Mouse (Mus musculus): ENCODE measurements at regions not wholly inside any gene's neighbourhood (a gene's known extent, or its start where the extent isn't known, plus 50 kb on each side); places are given as distances from the start of the nearest gene placed in this dataset.

- no peak overlapping the region for H3K4me2 ChIP-seq (ENCODE audit: low read length)
- 17% methylated on average over 10 of the region's 10 CpGs for WGBS
- H3K27ac ChIP-seq (replicated peaks in 1 of 2; ENCODE audit: control insufficient read depth in 1 of 2, insufficient read depth in 1 of 2, low read depth in 2 of 2, low read length in 2 of 2) = no peak overlapping the region
- no peaks in the 10 kb centered on the region for H3K36me3 ChIP-seq (ENCODE audit: control insufficient read depth, insufficient read depth, low read length)
- no peak overlapping the region for H3K9ac ChIP-seq (ENCODE audit: low read length)
- H3K27me3 ChIP-seq (ENCODE audit: control insufficient read depth, insufficient read depth, low read length) = peaks cover 31% of the 10 kb centered on the region
- H3K4me1 ChIP-seq (ENCODE audit: control insufficient read depth in 2 of 2, insufficient read depth in 2 of 2, low read length in 2 of 2) = peaks cover 5 to 9% of the 10 kb centered on the region in 2 experiments; a peak in 3 of 4 replicates
- H3K9me3 ChIP-seq (ENCODE audit: control insufficient read depth, low read length) = no peaks in the 10 kb centered on the region
- peak; percentile 45; the same call in 1 of the 2 replicates for ATAC-seq (ENCODE audit: insufficient number of reproducible peaks, insufficient read depth, low FRiP score, low read depth)
- no peak overlapping the region for H3K4me3 ChIP-seq (ENCODE audit: control insufficient read depth in 1 of 2, insufficient read depth in 1 of 2, low read depth in 1 of 2, low read length in 2 of 2)
Measured at GRCm38 (mm10) chr6:84385696-84386095, 208.0 kb downstream of the Cyp26b1 start.

GRCm38 (mm10) chr6:84383718-84384117 is 210.0 kb downstream of the Cyp26b1 start:
- H3K27me3 ChIP-seq (ENCODE audit: control insufficient read depth, insufficient read depth, low read length) = peaks cover 23% of the 10 kb centered on the region
- no peak overlapping the region for H3K9ac ChIP-seq (ENCODE audit: low read length)
- 80% methylated on average over 3 of the region's 3 CpGs for WGBS
- ATAC-seq (ENCODE audit: insufficient number of reproducible peaks, insufficient read depth, low FRiP score, low read depth) = no peak
- H3K4me3 ChIP-seq (ENCODE audit: control insufficient read depth in 1 of 2, insufficient read depth in 1 of 2, low read depth in 1 of 2, low read length in 2 of 2) = no peak overlapping the region
- H3K27ac ChIP-seq (replicated peaks in 1 of 2; ENCODE audit: control insufficient read depth in 1 of 2, insufficient read depth in 1 of 2, low read depth in 2 of 2, low read length in 2 of 2) = no peak overlapping the region
- H3K36me3 ChIP-seq (ENCODE audit: control insufficient read depth, insufficient read depth, low read length) = no peaks in the 10 kb centered on the region
- H3K4me2 ChIP-seq (ENCODE audit: low read length) = no peak overlapping the region
- peaks cover 7 to 9% of the 10 kb centered on the region in 2 experiments; a peak in 3 of 4 replicates for H3K4me1 ChIP-seq (ENCODE audit: control insufficient read depth in 2 of 2, insufficient read depth in 2 of 2, low read length in 2 of 2)
- H3K9me3 ChIP-seq (ENCODE audit: control insufficient read depth, low read length) = no peaks in the 10 kb centered on the region

GRCm38 (mm10) chr6:84383141-84383540 is 210.6 kb downstream of the Cyp26b1 start:
- no peak for ATAC-seq (ENCODE audit: insufficient number of reproducible peaks, insufficient read depth, low FRiP score, low read depth)
- Histone ChIP-seq H3K9me3 (ENCODE audit: control insufficient read depth, low read length) (no peaks in the 10 kb centered on the region), H3K4me1 (ENCODE audit: control insufficient read depth in 2 of 2, insufficient read depth in 2 of 2, low read length in 2 of 2) (peaks cover 8 to 13% of the 10 kb centered on the region in 2 experiments; a peak in 3 of 4 replicates), H3K27ac (replicated peaks in 1 of 2; ENCODE audit: control insufficient read depth in 1 of 2, insufficient read depth in 1 of 2, low read depth in 2 of 2, low read length in 2 of 2) (no peak overlapping the region), H3K36me3 (ENCODE audit: control insufficient read depth, insufficient read depth, low read length) (no peaks in the 10 kb centered on the region), H3K4me2 (ENCODE audit: low read length) (no peak overlapping the region), H3K27me3 (ENCODE audit: control insufficient read depth, insufficient read depth, low read length) (peaks cover 23% of the 10 kb centered on the region), H3K4me3 (ENCODE audit: control insufficient read depth in 1 of 2, insufficient read depth in 1 of 2, low read depth in 1 of 2, low read length in 2 of 2) (no peak overlapping the region), H3K9ac (ENCODE audit: low read length) (no peak overlapping the region)
- WGBS = 88% methylated on average over 3 of the region's 3 CpGs

GRCm38 (mm10) chr6:84381571-84381970 is 212.1 kb downstream of the Cyp26b1 start:
- ATAC-seq (ENCODE audit: insufficient number of reproducible peaks, insufficient read depth, low FRiP score, low read depth) = no peak
- H3K4me1 ChIP-seq (ENCODE audit: control insufficient read depth in 2 of 2, insufficient read depth in 2 of 2, low read length in 2 of 2) = peaks cover 8 to 13% of the 10 kb centered on the region in 2 experiments; a peak in 3 of 4 replicates
- H3K4me3 ChIP-seq (ENCODE audit: control insufficient read depth in 1 of 2, insufficient read depth in 1 of 2, low read depth in 1 of 2, low read length in 2 of 2) = no peak overlapping the region
- H3K27ac ChIP-seq (replicated peaks in 1 of 2; ENCODE audit: control insufficient read depth in 1 of 2, insufficient read depth in 1 of 2, low read depth in 2 of 2, low read length in 2 of 2) = no peak overlapping the region
- no peaks in the 10 kb centered on the region for H3K36me3 ChIP-seq (ENCODE audit: control insufficient read depth, insufficient read depth, low read length)
- 88% methylated on average over 10 of the region's 10 CpGs for WGBS
- H3K27me3 ChIP-seq (ENCODE audit: control insufficient read depth, insufficient read depth, low read length) = peaks cover 30% of the 10 kb centered on the region
- no peaks in the 10 kb centered on the region for H3K9me3 ChIP-seq (ENCODE audit: control insufficient read depth, low read length)
- no peak overlapping the region for H3K9ac ChIP-seq (ENCODE audit: low read length)
- no peak overlapping the region for H3K4me2 ChIP-seq (ENCODE audit: low read length)

GRCm38 (mm10) chr6:84376666-84377065 is 217.0 kb downstream of the Cyp26b1 start:
- H3K4me3 ChIP-seq (ENCODE audit: control insufficient read depth in 1 of 2, insufficient read depth in 1 of 2, low read depth in 1 of 2, low read length in 2 of 2) = no peak overlapping the region
- WGBS = 72% methylated on average over 11 of the region's 11 CpGs
- H3K9me3 ChIP-seq (ENCODE audit: control insufficient read depth, low read length) = no peaks in the 10 kb centered on the region
- H3K27ac ChIP-seq (replicated peaks in 1 of 2; ENCODE audit: control insufficient read depth in 1 of 2, insufficient read depth in 1 of 2, low read depth in 2 of 2, low read length in 2 of 2) = no peak overlapping the region
- H3K4me2 ChIP-seq (ENCODE audit: low read length) = no peak overlapping the region
- H3K27me3 ChIP-seq (ENCODE audit: control insufficient read depth, insufficient read depth, low read length) = peaks cover 45% of the 10 kb centered on the region
- H3K9ac ChIP-seq (ENCODE audit: low read length) = no peak overlapping the region
- H3K36me3 ChIP-seq (ENCODE audit: control insufficient read depth, insufficient read depth, low read length) = no peaks in the 10 kb centered on the region
- ATAC-seq (ENCODE audit: insufficient number of reproducible peaks, insufficient read depth, low FRiP score, low read depth) = no peak
- peaks cover 3% of the 10 kb centered on the region in 2 experiments; a peak in 1 of 4 replicates for H3K4me1 ChIP-seq (ENCODE audit: control insufficient read depth in 2 of 2, insufficient read depth in 2 of 2, low read length in 2 of 2)

GRCm38 (mm10) chr6:84375498-84375897 is 218.2 kb downstream of the Cyp26b1 start:
- Histone ChIP-seq H3K4me3 (ENCODE audit: control insufficient read depth in 1 of 2, insufficient read depth in 1 of 2, low read depth in 1 of 2, low read length in 2 of 2) (no peak overlapping the region), H3K9me3 (ENCODE audit: control insufficient read depth, low read length) (no peaks in the 10 kb centered on the region), H3K9ac (ENCODE audit: low read length) (no peak overlapping the region), H3K27ac (replicated peaks in 1 of 2; ENCODE audit: control insufficient read depth in 1 of 2, insufficient read depth in 1 of 2, low read depth in 2 of 2, low read length in 2 of 2) (no peak overlapping the region), H3K4me1 (ENCODE audit: control insufficient read depth in 2 of 2, insufficient read depth in 2 of 2, low read length in 2 of 2) (peaks cover 3% of the 10 kb centered on the region in 2 experiments; a peak in 1 of 4 replicates), H3K36me3 (ENCODE audit: control insufficient read depth, insufficient read depth, low read length) (no peaks in the 10 kb centered on the region), H3K4me2 (ENCODE audit: low read length) (no peak overlapping the region), H3K27me3 (ENCODE audit: control insufficient read depth, insufficient read depth, low read length) (peaks cover 41% of the 10 kb centered on the region)
- 14% methylated on average over 8 of the region's 8 CpGs for WGBS
- ATAC-seq (ENCODE audit: insufficient number of reproducible peaks, insufficient read depth, low FRiP score, low read depth) = no peak

- Histone ChIP-seq H3K27me3 (ENCODE audit: control insufficient read depth, insufficient read depth, low read length) (peaks cover 5% of the 10 kb centered on the region; the same call in 1 of the 2 replicates), H3K27ac (replicated peaks in 1 of 2; ENCODE audit: control insufficient read depth in 1 of 2, insufficient read depth in 1 of 2, low read depth in 2 of 2, low read length in 2 of 2) (no peak overlapping the region), H3K4me2 (ENCODE audit: low read length) (no peak overlapping the region), H3K4me3 (ENCODE audit: control insufficient read depth in 1 of 2, insufficient read depth in 1 of 2, low read depth in 1 of 2, low read length in 2 of 2) (no peak overlapping the region), H3K9me3 (ENCODE audit: control insufficient read depth, low read length) (no peaks in the 10 kb centered on the region), H3K4me1 (ENCODE audit: control insufficient read depth in 2 of 2, insufficient read depth in 2 of 2, low read length in 2 of 2) (peaks cover 0 to 3% of the 10 kb centered on the region in 2 experiments; a peak in 1 of 4 replicates), H3K9ac (ENCODE audit: low read length) (no peak overlapping the region), H3K36me3 (ENCODE audit: control insufficient read depth, insufficient read depth, low read length) (no peaks in the 10 kb centered on the region)
- whole genome bisulfite sequencing = 45% methylated on average over 6 of the region's 6 CpGs
- ATAC-seq (ENCODE audit: insufficient number of reproducible peaks, insufficient read depth, low FRiP score, low read depth) = no peak
Measured at GRCm38 (mm10) chr6:84366365-84366764, 227.3 kb downstream of the Cyp26b1 start.

GRCm38 (mm10) chr6:84365914-84366313 is 227.8 kb downstream of the Cyp26b1 start:
- peaks cover 5% of the 10 kb centered on the region; the same call in 1 of the 2 replicates for H3K27me3 ChIP-seq (ENCODE audit: control insufficient read depth, insufficient read depth, low read length)
- H3K4me1 ChIP-seq (ENCODE audit: control insufficient read depth in 2 of 2, insufficient read depth in 2 of 2, low read length in 2 of 2) = peaks cover 0 to 3% of the 10 kb centered on the region in 2 experiments; a peak in 1 of 4 replicates
- H3K4me3 ChIP-seq (ENCODE audit: control insufficient read depth in 1 of 2, insufficient read depth in 1 of 2, low read depth in 1 of 2, low read length in 2 of 2) = no peak overlapping the region
- no peak; the same call in 1 of the 2 replicates for ATAC-seq (ENCODE audit: insufficient number of reproducible peaks, insufficient read depth, low FRiP score, low read depth)
- no peak overlapping the region for H3K9ac ChIP-seq (ENCODE audit: low read length)
- no peaks in the 10 kb centered on the region for H3K9me3 ChIP-seq (ENCODE audit: control insufficient read depth, low read length)
- H3K27ac ChIP-seq (replicated peaks in 1 of 2; ENCODE audit: control insufficient read depth in 1 of 2, insufficient read depth in 1 of 2, low read depth in 2 of 2, low read length in 2 of 2) = no peak overlapping the region
- 70% methylated on average over 4 of the region's 4 CpGs for WGBS
- H3K36me3 ChIP-seq (ENCODE audit: control insufficient read depth, insufficient read depth, low read length) = no peaks in the 10 kb centered on the region
- H3K4me2 ChIP-seq (ENCODE audit: low read length) = no peak overlapping the region
